8 mouse cellular contexts compared by ENCODE assay signal in genomic region chr1:177188708-177189107, GRCm38 (mm10).
DNase-seq lines count a peak whose midpoint lies in the region; ATAC-seq and TF ChIP-seq lines count a peak whose summit lies in the region.

No protein-coding gene starts in this region.

- H3K36me3 ChIP-seq in CH12.LX (replicated peaks in 1 of 2; ENCODE audit: control insufficient read depth in 1 of 2, insufficient read depth in 1 of 2, low read length in 1 of 2), result no peaks in the 10 kb centered on the region
- no peaks in the 10 kb centered on the region for H3K36me3 ChIP-seq in heart, embryonic 15.5 days
- H3K36me3 ChIP-seq in midbrain, embryonic 16.5 days (ENCODE audit: control insufficient read depth, insufficient read depth, low read length), result no peaks in the 10 kb centered on the region

- TF ChIP-seq CTCF in CH12.LX (conservative IDR thresholded peaks at IDR 0.05 in 1 of 2, IDR thresholded peaks at IDR 0.05 in 1 of 2; ENCODE audit: low read depth in 2 of 2, low read length in 2 of 2), result peak in 1 of 2 experiments; percentile 93; a peak in 3 of 4 replicates
- TF ChIP-seq CTCF in cerebellum, adult 2 months (IDR thresholded peaks at IDR 0.05; ENCODE audit: borderline replicate concordance, insufficient read depth, low read depth, low read length), result peak; percentile 65

- no peak overlapping the region for H3K4me3 ChIP-seq in CH12.LX (replicated peaks in 1 of 3; ENCODE audit: low read depth in 2 of 3, low read length in 2 of 3, poor library complexity in 1 of 3)
- H3K4me3 ChIP-seq in cerebellum, adult 2 months (replicated peaks; ENCODE audit: insufficient read depth, low read depth, low read length), result no peak overlapping the region
- H3K4me3 ChIP-seq in heart, embryonic 15.5 days, result no peak overlapping the region
- no peak overlapping the region for H3K4me3 ChIP-seq in midbrain, embryonic 16.5 days (ENCODE audit: low read depth, low read length)

- TF ChIP-seq POLR2A in CH12.LX (IDR thresholded peaks at IDR 0.05; ENCODE audit: low read depth, low read length), result no peak
- TF ChIP-seq POLR2A in cerebellum, adult 2 months (IDR thresholded peaks at IDR 0.05; ENCODE audit: borderline replicate concordance, insufficient read depth, low read length), result no peak

- no peaks in the 10 kb centered on the region for H3K27me3 ChIP-seq in CH12.LX (replicated peaks)
- no peaks in the 10 kb centered on the region for H3K27me3 ChIP-seq in cerebellum, adult 2 months (ENCODE audit: control insufficient read depth, insufficient read depth, low read length)
- no peaks in the 10 kb centered on the region for H3K27me3 ChIP-seq in heart, embryonic 15.5 days
- H3K27me3 ChIP-seq in midbrain, embryonic 16.5 days (ENCODE audit: control insufficient read depth, insufficient read depth, low read depth, low read length), result no peaks in the 10 kb centered on the region

- no peak overlapping the region for H3K9ac ChIP-seq in CH12.LX (ENCODE audit: insufficient read depth, low read depth)
- H3K9ac ChIP-seq in heart, embryonic 15.5 days, result no peak overlapping the region
- H3K9ac ChIP-seq in midbrain, embryonic 16.5 days (ENCODE audit: low read depth, low read length), result no peak overlapping the region

- no peak overlapping the region for H3K27ac ChIP-seq in CH12.LX (ENCODE audit: insufficient read depth, low read depth)
- H3K27ac ChIP-seq in cerebellum, adult 2 months (ENCODE audit: insufficient read depth, low read length), result no peak overlapping the region
- H3K27ac ChIP-seq in heart, embryonic 15.5 days, result no peak overlapping the region
- H3K27ac ChIP-seq in midbrain, embryonic 16.5 days (ENCODE audit: low read length), result no peak overlapping the region

- H3K4me1 ChIP-seq in CH12.LX (ENCODE audit: control insufficient read depth in 1 of 2, insufficient read depth in 2 of 2), result no peaks in the 10 kb centered on the region
- H3K4me1 ChIP-seq in cerebellum, adult 2 months (ENCODE audit: control insufficient read depth, insufficient read depth, low read length), result peaks cover 3% of the 10 kb centered on the region; the same call in 1 of the 2 replicates
- H3K4me1 ChIP-seq in heart, embryonic 15.5 days (replicated peaks), result no peaks in the 10 kb centered on the region
- no peaks in the 10 kb centered on the region for H3K4me1 ChIP-seq in midbrain, embryonic 16.5 days (ENCODE audit: control insufficient read depth, insufficient read depth, low read length)

- H3K4me2 ChIP-seq in CH12.LX (ENCODE audit: insufficient read depth, low read depth, poor library complexity, severe bottlenecking), result no peak overlapping the region
- H3K4me2 ChIP-seq in heart, embryonic 15.5 days, result no peak overlapping the region
- no peak overlapping the region for H3K4me2 ChIP-seq in midbrain, embryonic 16.5 days (ENCODE audit: low read length)

- peak; percentile 87 for TF ChIP-seq RAD21 in CH12.LX (IDR thresholded peaks at IDR 0.05; ENCODE audit: low read depth, low read length)

- H3K9me3 ChIP-seq in CH12.LX (replicated peaks; ENCODE audit: low read length), result no peaks in the 10 kb centered on the region
- no peaks in the 10 kb centered on the region for H3K9me3 ChIP-seq in heart, embryonic 15.5 days (replicated peaks)
- H3K9me3 ChIP-seq in midbrain, embryonic 16.5 days (replicated peaks; ENCODE audit: control insufficient read depth, low read length, poor library complexity, severe bottlenecking), result no peaks in the 10 kb centered on the region

- 11% methylated on average over 3 of the region's 3 CpGs for WGBS in cerebellum, adult 2 months
- 8% methylated on average over 3 of the region's 3 CpGs for WGBS in heart, embryonic 15.5 days
- 16% methylated on average over 3 of the region's 3 CpGs for WGBS in midbrain, embryonic 16.5 days

- no peaks in the 10 kb centered on the region for H3K79me2 ChIP-seq in CH12.LX (replicated peaks; ENCODE audit: control insufficient read depth, extremely low read depth, insufficient read depth, poor library complexity, severe bottlenecking)

- no peak for TF ChIP-seq EP300 in CH12.LX (IDR thresholded peaks at IDR 0.05; ENCODE audit: low read length)

- dilution Hi-C loops in CH12.LX (cut with MboI; ENCODE audit: extremely low pct_ligation_motif_present, extremely low pct_unique_long_range_greater_than_20kb, low sequenced_read_pairs), result no loop called here

- intact Hi-C loops in heart, postnatal 25 days (cut with DNase I), result loop anchor here (1.0 to 10.0 kb wide), 2 partner anchors 144 to 311 kb away; no protein-coding TSS in a partner anchor

- peak; percentile 44 to 50 for DNase-seq in heart, adult 18-20 months
- no peak for DNase-seq in heart, postnatal 25 days (ENCODE audit: low spot score)
- DNase-seq in CH12.LX (ENCODE audit: extremely low read depth), result peak; percentile 82
- DNase-seq in cerebellum, adult 2 months, result peak in 1 of 2 experiments; percentile 68
- peak; percentile 19 to 62 for DNase-seq in kidney, postnatal 36 days
- no peak for DNase-seq in gastrocnemius, postnatal 25 days

- peak; percentile 66; the same call in 1 of the 2 replicates for ATAC-seq in heart, embryonic 15.5 days (replicated peaks; ENCODE audit: insufficient number of reproducible peaks, insufficient read depth, low FRiP score, low read depth)
- peak; percentile 82 for ATAC-seq in midbrain, embryonic 16.5 days

- in situ Hi-C loops in CH12.LX (cut with MboI; ENCODE audit: low pct_ligation_motif_present, low pct_unique_long_range_greater_than_20kb, low sequenced_read_pairs), result loop anchor here (10.0 kb wide), 1 partner anchor 304 kb away; no protein-coding TSS in a partner anchor

TF ChIP-seq in CH12.LX, 34 proteins besides CTCF, POLR2A, EP300 and RAD21:
- TF ChIP-seq USF2 (conservative IDR thresholded peaks at IDR 0.05; ENCODE audit: low read depth, low read length) (no peak), KAT2A (IDR thresholded peaks at IDR 0.05; ENCODE audit: insufficient replicate concordance, low read length) (no peak), UBTF (IDR thresholded peaks at IDR 0.05; ENCODE audit: low read depth, low read length) (no peak), MEF2A (IDR thresholded peaks at IDR 0.05; ENCODE audit: borderline replicate concordance, low read depth, low read length) (no peak), ZNF384 (IDR thresholded peaks at IDR 0.05; ENCODE audit: low read depth, low read length) (no peak), ZC3H11A (IDR thresholded peaks at IDR 0.05; ENCODE audit: low read depth, low read length) (peak; percentile 57), MYC (IDR thresholded peaks at IDR 0.05; ENCODE audit: low read depth, low read length) (peak; percentile 46; the same call in 1 of the 2 replicates), ZMIZ1 (IDR thresholded peaks at IDR 0.05; ENCODE audit: low read depth, low read length) (no peak), IRF4 (IDR thresholded peaks at IDR 0.05; ENCODE audit: low read depth, low read length) (peak; percentile 8; the same call in 1 of the 2 replicates), SMC3 (IDR thresholded peaks at IDR 0.05; ENCODE audit: low read depth, low read length) (peak; percentile 91), USF1 (IDR thresholded peaks at IDR 0.05; ENCODE audit: low read depth, low read length) (no peak)

Comparison
In these comparisons a context has a peak if more than half of its experiments do, and no peak if none do; other contexts are left out.
1. DNase-seq: peak in heart, adult 18-20 months (2 of 2), CH12.LX (single experiment) and kidney, postnatal 36 days (2 of 2); none in heart, postnatal 25 days (single experiment) and gastrocnemius, postnatal 25 days (single experiment).